Mouse (Mus musculus) megakaryocyte, embryonic 14.5 days (primary cell): ENCODE measurements around the gene Gramd1b.

Experiments used
- FLI1 ChIP-seq: IDR thresholded peaks from 2 replicates; pipeline ENCODE4 v1.6.1; 2012; ENCODE audit warnings: low read length, inconsistent platforms, mixed read lengths
- GATA1 ChIP-seq: IDR thresholded peaks from 3 replicates; pipeline ENCODE4 v1.6.1; 2012; ENCODE audit warnings: mixed read lengths, low read length, inconsistent platforms, borderline replicate concordance

GRCm38 (mm10) chr9:40472961-40473510 lies 58.1 kb downstream of the Gramd1b start:
- TF ChIP-seq FLI1, result no peak
- TF ChIP-seq GATA1, result no peak
